Mouse (Mus musculus) heart, adult 18-20 months (tissue): ENCODE data around the gene Trim7. TPM values are rescaled to one million over a fixed set of nuclear protein-coding genes. Genes with fewer than 3 reads are reported as not detected.
"Not testable (repeated sequence)": the region's sequence is repeated elsewhere in the genome, so short reads cannot be mapped to it uniquely, and the experiment has no call there.

Source experiments
- DNase-seq, 2 experiments: peaks; one replicate each; pipeline ENCODE4 v3.0.0; 2021 to 2022; ENCODE audit warnings: mixed read lengths in 1 of 2
- total RNA-seq, 2 experiments: library from RNA; stranded (reverse); gene quantifications; 2 replicates each; pipeline ENCODE4 v1.2.3; 2021

Trim7 gene
- total RNA-seq, 2 experiments from 2014 or later: 13.2 to 13.7 TPM

DNA sequence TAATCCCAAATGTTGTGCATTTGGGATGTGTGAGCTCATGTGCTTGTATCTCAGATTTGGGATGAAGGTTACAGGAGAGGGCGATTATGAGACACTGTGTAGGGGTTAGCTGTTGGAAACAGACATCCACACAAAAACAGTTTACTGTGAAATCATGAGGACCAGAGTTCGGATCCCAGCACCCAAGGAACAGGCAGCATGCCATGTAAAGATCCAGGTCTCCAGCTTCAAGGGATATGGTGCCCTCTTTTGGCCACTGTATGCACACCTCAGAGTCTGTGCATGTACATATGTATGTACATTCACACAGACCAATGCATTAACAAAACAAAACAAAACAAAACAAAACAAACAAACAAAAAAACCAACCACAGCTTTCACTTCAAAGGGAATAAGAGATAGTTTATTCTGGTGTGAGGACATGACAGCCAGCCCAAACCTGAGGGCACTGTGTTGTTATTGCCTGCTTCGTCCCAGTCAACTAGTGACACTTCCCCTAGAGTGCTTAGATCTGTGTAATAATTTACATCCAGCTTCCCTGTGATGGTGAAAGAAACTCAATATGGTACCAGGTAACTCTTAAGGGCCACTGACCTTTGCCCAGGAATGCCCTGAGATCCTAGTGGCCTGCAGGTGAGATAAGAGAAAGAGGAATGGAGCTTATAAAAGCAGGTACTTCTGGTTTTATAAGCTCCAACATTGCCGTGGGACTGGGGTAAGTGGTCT, 25.5 kb downstream of the Trim7 start:
- no peak for DNase-seq

DNA sequence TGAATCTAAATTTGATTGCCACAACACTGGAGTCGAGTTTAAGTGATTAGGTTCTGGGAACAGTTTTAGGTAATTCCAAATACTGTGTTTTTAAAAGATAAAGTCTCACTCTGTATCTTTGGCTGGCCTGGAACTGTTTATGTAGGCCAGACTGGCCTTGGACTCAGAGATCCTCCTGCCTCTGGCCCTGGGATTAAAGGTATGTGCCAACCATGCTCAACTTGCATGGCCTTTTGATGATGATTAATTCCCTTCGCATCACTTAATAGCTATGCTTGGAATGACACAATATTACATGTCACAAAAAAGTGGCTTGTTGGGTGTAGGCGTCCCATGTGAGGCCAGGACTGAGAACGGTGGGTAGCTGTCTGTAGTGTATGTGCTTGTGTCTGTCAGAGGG, 26.2 kb downstream of the Trim7 start:
- no peak for DNase-seq

- no peak for DNase-seq
Observed at GRCm38 (mm10) chr11:48852624-48853473, 26.9 kb downstream of the Trim7 start.

DNA sequence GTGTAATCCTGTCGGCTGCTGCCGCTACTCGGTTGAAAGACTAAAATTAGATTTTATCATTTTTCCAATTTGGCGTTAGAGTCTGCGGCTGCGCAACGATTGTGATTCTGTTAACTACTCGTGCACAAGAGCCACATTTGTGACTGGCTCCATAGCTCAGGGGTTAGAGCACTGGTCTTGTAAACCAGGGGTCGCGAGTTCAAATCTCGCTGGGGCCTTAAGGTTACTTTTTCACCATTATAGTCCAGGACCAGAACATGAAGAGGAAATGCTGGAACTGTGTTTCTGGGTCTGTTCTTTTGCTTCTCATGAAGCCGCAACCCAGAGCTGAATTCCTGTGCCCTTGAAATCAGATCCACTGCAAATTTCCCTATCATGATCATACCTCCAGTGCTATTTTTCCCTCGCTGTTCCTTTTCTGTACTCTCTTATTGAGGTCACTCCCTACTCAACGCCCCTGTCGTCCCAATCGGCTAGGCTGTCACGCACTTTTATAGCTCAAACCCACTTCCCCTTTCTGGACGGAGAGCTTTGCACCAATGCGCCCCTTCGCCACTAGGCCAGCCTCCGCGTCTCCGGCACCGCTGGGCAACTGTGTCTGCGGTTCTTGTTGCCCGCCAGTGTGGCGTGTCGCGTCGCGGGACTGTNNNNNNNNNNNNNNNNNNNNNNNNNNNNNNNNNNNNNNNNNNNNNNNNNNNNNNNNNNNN, 27.7 kb downstream of the Trim7 start:
- DNase-seq: peak; percentile 92 to 98

DNA sequence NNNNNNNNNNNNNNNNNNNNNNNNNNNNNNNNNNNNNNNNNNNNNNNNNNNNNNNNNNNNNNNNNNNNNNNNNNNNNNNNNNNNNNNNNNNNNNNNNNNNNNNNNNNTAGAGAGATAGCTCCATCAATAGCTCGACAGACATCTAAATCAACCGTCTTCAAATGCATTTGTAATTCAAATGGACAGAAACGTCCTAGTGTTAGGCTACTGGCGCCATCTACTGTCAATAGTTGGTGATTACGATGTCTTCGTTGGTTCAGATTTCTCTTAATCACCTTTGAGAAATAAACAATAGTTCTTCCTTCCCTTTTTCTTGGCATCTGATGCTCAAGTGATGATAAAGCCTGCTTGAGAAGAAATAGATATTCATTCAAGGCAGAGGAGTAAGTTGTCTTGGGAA, 33.1 kb downstream of the Trim7 start:
- DNase-seq: peak; percentile 65 to 79

- DNase-seq: no peak
Observed at GRCm38 (mm10) chr11:48862784-48863319, 36.9 kb downstream of the Trim7 start.

DNA sequence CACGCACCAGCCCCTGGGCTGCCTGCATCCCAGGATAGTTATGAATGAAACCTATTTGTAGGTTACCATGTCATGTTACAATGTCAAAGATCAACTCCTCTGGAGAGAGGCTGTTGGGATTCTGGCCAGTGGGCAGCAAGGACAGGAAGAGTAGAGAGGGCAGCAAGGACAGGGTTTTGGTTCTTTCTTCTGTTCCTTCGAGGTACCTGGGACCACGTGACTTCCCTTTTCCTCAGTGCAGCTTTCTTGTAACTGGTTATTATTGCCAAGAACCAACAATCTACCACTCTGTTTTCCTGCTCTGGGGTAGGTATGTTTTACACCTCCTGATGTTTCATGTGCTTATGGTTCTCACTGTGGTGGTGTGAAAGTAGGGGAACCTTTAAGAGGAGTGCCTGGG, 37.9 kb downstream of the Trim7 start:
- DNase-seq: no peak

GRCm38 (mm10) chr11:48866481-48866880, 40.5 kb downstream of the Trim7 start:
- DNase-seq: no peak

DNA sequence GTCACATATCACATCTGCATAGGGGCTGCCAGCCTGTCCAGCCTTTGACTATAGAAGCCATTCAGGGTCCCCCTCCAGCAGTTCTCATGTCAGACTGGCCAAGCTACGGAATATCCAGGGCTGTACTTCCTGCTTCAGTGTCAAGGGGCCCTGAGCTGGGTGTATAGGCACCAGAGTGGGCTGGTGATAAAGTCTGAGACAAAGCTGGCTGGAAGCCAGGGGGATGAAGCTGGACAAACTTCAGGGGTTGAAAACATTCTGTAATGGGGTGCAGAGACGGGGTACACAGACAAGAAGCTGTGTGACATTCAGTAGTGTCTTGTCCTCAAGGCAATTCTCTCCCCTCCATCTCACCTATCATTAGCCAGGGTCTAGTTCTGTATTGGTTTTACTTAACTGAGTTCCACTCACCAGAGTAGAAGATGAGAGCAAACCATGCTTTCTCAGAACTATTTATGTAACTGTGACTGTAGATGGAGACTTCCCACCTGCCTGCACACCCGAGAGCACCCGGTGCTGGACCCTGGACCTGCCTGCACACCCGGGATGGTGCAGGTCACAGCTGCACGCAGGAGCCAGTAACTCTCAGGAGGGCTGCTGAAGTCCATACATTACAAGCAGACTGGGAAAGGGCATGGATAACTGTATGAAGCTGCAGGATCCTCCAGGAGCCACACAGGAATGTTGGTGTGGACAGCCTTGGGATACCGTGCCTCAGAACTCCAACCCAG, 43.6 kb downstream of the Trim7 start:
- DNase-seq: peak in 1 of 2 experiments; percentile 40

- DNase-seq: no peak
Observed at GRCm38 (mm10) chr11:48870781-48871180, 44.8 kb downstream of the Trim7 start.

- DNase-seq: peak; percentile 85 to 87
Observed at GRCm38 (mm10) chr11:48871201-48871772, 45.3 kb downstream of the Trim7 start, which contains the start of gene Irgm1. Gene Irgm1 (minus strand): TSS chr11:48871683.

GRCm38 (mm10) chr11:48871817-48872541, 46.0 kb downstream of the Trim7 start:
- peak; percentile 76 to 82 for DNase-seq

DNA sequence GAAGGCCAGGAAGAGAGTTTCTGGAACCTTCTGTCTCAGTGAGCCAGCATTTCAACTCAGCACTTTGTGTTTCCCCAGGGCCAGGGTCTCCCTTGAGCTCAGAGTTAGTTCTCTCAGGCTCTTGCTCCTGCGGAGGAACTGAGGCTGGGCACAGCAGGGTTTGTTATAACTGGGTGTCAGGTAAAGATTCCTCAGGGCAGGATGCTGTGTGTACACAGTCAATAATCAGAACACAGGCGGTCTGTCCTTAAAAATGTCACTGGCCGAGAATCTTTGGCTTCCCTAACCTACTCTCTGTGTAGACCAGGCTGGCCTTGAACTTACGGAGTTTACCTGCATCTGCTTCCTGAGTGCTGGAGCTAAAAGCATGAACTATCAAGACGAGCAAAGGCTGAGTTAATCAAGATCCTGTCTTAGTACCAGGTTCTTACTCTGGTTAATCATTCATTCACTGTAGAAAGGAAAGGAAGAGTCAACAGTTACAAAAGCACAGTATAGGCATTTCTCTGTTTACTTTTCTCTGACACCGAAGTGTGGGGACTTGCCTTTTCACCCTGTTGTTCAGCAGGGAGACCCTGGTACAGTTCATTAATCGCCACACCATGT, 46.9 kb downstream of the Trim7 start:
- no peak for DNase-seq

- DNase-seq: no peak
Observed at GRCm38 (mm10) chr11:48873591-48874290, 47.8 kb downstream of the Trim7 start.

DNA sequence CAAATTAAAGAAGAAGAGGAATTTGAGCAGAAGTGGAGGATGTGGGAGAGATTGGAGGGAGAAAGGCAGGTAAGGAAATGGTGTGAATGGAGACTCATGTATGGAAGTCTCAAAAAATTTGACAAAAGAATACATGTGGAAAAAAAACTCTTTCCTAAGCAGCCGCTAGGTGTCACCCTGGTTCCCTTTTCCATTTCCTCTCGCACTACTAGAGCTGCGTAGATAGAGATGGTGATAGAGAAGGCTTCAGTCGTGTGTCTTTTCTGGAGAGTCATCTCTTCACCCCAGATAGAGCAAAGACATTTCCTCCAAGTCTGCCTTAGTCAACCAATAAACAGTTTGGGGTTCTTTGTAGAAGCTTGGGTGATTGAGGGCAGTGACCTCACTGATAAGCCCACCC, 48.5 kb downstream of the Trim7 start:
- peak; percentile 69 to 71 for DNase-seq

DNA sequence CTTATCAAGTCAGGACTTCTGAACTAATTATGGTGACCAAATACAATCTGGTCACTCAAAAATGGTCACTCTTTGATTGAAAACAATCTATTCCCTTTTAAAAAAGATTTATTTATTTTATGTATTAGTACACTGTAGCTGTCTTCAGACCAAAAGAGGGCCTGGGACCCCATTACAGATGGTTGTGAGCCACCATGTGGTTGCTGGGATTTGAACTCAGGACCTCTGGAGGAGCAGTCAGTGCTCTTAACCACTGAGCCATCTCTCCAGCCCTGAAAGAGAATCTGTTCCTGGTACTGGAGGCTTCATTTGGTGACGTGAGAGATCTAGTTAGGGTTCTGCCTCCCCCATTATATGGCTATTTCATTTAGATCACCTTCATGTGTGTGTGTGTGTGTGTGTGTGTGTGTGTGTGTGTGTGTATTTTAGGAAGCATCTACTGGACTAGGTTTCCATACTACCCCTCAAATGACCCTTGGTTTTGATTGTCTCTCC, 49.5 kb downstream of the Trim7 start:
- DNase-seq: not testable (repeated sequence)

DNA sequence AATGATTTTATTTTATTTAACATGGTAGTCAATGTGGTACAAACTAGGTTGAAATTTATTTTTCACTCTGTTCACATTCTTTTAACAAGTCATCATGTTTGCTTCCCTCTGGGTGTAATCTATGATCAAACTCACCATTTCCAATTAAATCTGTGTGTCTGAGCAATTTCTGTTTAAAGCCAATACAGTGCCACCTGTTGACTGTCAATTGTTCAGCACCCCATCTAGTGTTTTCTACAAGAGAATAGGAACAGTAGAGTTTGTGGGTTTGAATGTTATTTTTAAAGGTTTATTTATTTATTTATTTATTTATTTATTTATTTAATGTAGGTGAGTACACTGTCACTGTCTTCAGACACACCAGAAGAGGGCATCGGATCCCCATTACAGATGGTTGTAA, 50.7 kb downstream of the Trim7 start:
- no peak for DNase-seq

GRCm38 (mm10) chr11:48898812-48899431, 73.0 kb downstream of the Trim7 start:
- no peak for DNase-seq
